Mouse (Mus musculus): ENCODE data around the gene Lca5l. TPM values are rescaled to one million over a fixed set of nuclear protein-coding genes. Genes with fewer than 3 reads are reported as not detected.

Lca5l gene
- total and polyA plus RNA-seq, 3 experiments: 0.16 to 0.60 TPM; not detected in 1

DNA sequence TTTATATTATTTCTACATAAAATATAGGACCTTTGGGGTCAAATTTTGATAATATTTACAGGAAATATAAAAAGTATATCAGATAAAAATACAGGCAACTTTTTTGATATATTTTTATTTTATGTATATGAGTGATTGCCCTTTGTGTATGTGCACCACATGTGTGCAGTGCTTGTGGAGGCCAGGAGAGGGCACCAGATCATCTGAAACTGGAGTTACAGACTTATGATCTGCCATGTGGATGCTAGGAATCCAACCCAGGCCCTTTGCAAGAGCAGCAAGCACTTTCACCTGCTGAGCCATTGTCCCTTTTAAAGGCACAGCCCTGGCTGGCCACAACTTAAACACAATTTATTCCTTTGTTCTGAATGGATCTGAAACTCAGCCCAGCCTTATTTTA lies 12.9 kb downstream of the Lca5l start:
- H3K4me1 ChIP-seq (ENCODE audit: insufficient read depth, low read depth, low read length): no peaks in the 10 kb centered on the region
- no peaks in the 10 kb centered on the region for H3K36me3 ChIP-seq (replicated peaks)
- no peak for ATAC-seq (ENCODE audit: extremely low read depth, insufficient number of reproducible peaks, low FRiP score, poor library complexity, severe bottlenecking)
- DNase-seq (ENCODE audit: low spot score): no peak
- peaks cover 2% of the 10 kb centered on the region; the same call in 1 of the 2 replicates for H3K9me3 ChIP-seq (replicated peaks)
- TF ChIP-seq TAL1 (conservative IDR thresholded peaks at IDR 0.05; ENCODE audit: low read depth, low read length): no peak
- TF ChIP-seq GATA1 (IDR thresholded peaks at IDR 0.05; ENCODE audit: borderline replicate concordance, low read length): no peak
- no peak for TF ChIP-seq CTCF (IDR thresholded peaks at IDR 0.05; ENCODE audit: low read depth, low read length)
- H3K4me3 ChIP-seq (ENCODE audit: low read depth, low read length): no peak overlapping the region
- H3K27me3 ChIP-seq (ENCODE audit: insufficient read depth, low read length): peaks cover 7% of the 10 kb centered on the region

DNA sequence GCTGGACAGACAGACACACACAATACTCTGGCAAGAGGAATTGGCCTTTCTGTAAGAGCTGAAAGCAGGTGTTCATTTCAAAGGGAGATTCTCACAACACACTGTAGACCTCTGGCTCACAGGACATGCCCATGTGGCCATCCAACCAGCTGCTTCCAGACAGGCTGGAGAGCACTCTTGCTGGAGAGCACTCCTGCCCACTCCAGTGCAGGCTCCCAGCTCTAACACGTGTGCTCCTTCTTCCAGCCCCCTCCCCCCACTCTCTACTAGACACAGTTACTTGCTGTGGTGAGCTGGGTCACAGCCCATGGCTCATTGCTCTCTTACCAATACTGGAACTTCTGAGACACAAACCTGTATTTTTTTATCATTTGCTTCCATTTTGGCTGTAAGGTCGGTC lies 16.7 kb downstream of the Lca5l start:
- Histone ChIP-seq H3K36me3 (replicated peaks) (no peaks in the 10 kb centered on the region), H3K9me3 (replicated peaks) (peaks cover 2% of the 10 kb centered on the region; the same call in 1 of the 2 replicates), H3K4me3 (ENCODE audit: low read depth, low read length) (no peak overlapping the region), H3K27me3 (ENCODE audit: insufficient read depth, low read length) (no peaks in the 10 kb centered on the region), H3K4me1 (ENCODE audit: insufficient read depth, low read depth, low read length) (no peaks in the 10 kb centered on the region)
- no peak for ATAC-seq (ENCODE audit: extremely low read depth, insufficient number of reproducible peaks, low FRiP score, poor library complexity, severe bottlenecking)
- TF ChIP-seq GATA2 (IDR thresholded peaks at IDR 0.05; ENCODE audit: borderline replicate concordance, low read depth, low read length): no peak
- TF ChIP-seq TAL1 (conservative IDR thresholded peaks at IDR 0.05; ENCODE audit: low read depth, low read length): no peak
- TF ChIP-seq GATA1 (IDR thresholded peaks at IDR 0.05; ENCODE audit: borderline replicate concordance, low read length): no peak
- TF ChIP-seq POLR2AphosphoS5 (IDR thresholded peaks at IDR 0.05; ENCODE audit: insufficient replicate concordance, low read depth, low read length): no peak
- no peak for TF ChIP-seq CTCF (IDR thresholded peaks at IDR 0.05; ENCODE audit: low read depth, low read length)
- DNase-seq (ENCODE audit: low spot score): no peak

DNA sequence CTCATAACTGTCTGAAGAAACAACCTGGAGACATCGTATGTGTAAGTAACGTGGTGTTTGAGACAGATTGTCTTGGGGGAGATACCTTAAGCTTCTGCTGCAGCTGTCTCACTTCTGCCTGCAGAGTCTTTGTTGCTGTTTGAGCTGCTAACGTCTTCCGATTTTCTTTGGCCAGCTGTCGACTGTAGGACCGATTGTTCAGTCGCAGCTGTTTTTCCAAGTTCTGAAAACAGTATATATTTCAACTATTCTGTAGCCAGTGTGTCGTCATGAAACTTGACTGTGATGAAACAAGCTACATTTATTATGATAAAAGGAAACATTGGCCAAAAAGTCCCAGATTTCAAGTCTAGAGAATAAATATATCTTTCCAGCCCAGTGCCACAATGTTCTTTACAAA lies 18.4 kb downstream of the Lca5l start:
- TF ChIP-seq GATA1 (IDR thresholded peaks at IDR 0.05; ENCODE audit: borderline replicate concordance, low read length): no peak
- no peak for TF ChIP-seq GATA2 (IDR thresholded peaks at IDR 0.05; ENCODE audit: borderline replicate concordance, low read depth, low read length)
- TF ChIP-seq TAL1 (conservative IDR thresholded peaks at IDR 0.05; ENCODE audit: low read depth, low read length): no peak
- no peak for TF ChIP-seq CTCF (IDR thresholded peaks at IDR 0.05; ENCODE audit: low read depth, low read length)
- TF ChIP-seq POLR2AphosphoS5 (IDR thresholded peaks at IDR 0.05; ENCODE audit: insufficient replicate concordance, low read depth, low read length): no peak
- no peaks in the 10 kb centered on the region for H3K4me1 ChIP-seq (ENCODE audit: insufficient read depth, low read depth, low read length)
- ATAC-seq (ENCODE audit: extremely low read depth, insufficient number of reproducible peaks, low FRiP score, poor library complexity, severe bottlenecking): no peak
- no peak overlapping the region for H3K4me3 ChIP-seq (ENCODE audit: low read depth, low read length)
- no peak for DNase-seq (ENCODE audit: low spot score)
- no peaks in the 10 kb centered on the region for H3K9me3 ChIP-seq (replicated peaks)
- no peaks in the 10 kb centered on the region for H3K36me3 ChIP-seq (replicated peaks)
- H3K27me3 ChIP-seq (ENCODE audit: insufficient read depth, low read length): no peaks in the 10 kb centered on the region

- no peaks in the 10 kb centered on the region for H3K36me3 ChIP-seq (replicated peaks)
- TF ChIP-seq POLR2AphosphoS5 (IDR thresholded peaks at IDR 0.05; ENCODE audit: insufficient replicate concordance, low read depth, low read length) (no peak), GATA2 (IDR thresholded peaks at IDR 0.05; ENCODE audit: borderline replicate concordance, low read depth, low read length) (no peak), CTCF (IDR thresholded peaks at IDR 0.05; ENCODE audit: low read depth, low read length) (no peak), TAL1 (conservative IDR thresholded peaks at IDR 0.05; ENCODE audit: low read depth, low read length) (no peak), GATA1 (IDR thresholded peaks at IDR 0.05; ENCODE audit: borderline replicate concordance, low read length) (no peak)
- ATAC-seq (ENCODE audit: extremely low read depth, insufficient number of reproducible peaks, low FRiP score, poor library complexity, severe bottlenecking) (no peak), DNase-seq (ENCODE audit: low spot score) (no peak)
- H3K4me1 ChIP-seq (ENCODE audit: insufficient read depth, low read depth, low read length): no peaks in the 10 kb centered on the region
- no peaks in the 10 kb centered on the region for H3K9me3 ChIP-seq (replicated peaks)
- no peaks in the 10 kb centered on the region for H3K27me3 ChIP-seq (ENCODE audit: insufficient read depth, low read length)
- no peak overlapping the region for H3K4me3 ChIP-seq (ENCODE audit: low read depth, low read length)
These were observed 23.2 kb downstream of the Lca5l start for GRCm38 (mm10) chr16:96168837-96169236.

GRCm38 (mm10) chr16:96165723-96166264 lies 26.3 kb downstream of the Lca5l start:
- TF ChIP-seq GATA2 (IDR thresholded peaks at IDR 0.05; ENCODE audit: borderline replicate concordance, low read depth, low read length): no peak
- TF ChIP-seq GATA1 (IDR thresholded peaks at IDR 0.05; ENCODE audit: borderline replicate concordance, low read length): no peak
- TF ChIP-seq TAL1 (conservative IDR thresholded peaks at IDR 0.05; ENCODE audit: low read depth, low read length): no peak
- DNase-seq (ENCODE audit: low spot score) (no peak), ATAC-seq (ENCODE audit: extremely low read depth, insufficient number of reproducible peaks, low FRiP score, poor library complexity, severe bottlenecking) (no peak)
- peaks cover 3% of the 10 kb centered on the region for H3K36me3 ChIP-seq (replicated peaks)
- no peak overlapping the region for H3K4me3 ChIP-seq (ENCODE audit: low read depth, low read length)
- H3K9me3 ChIP-seq (replicated peaks): no peaks in the 10 kb centered on the region
- no peaks in the 10 kb centered on the region for H3K4me1 ChIP-seq (ENCODE audit: insufficient read depth, low read depth, low read length)
- H3K27me3 ChIP-seq (ENCODE audit: insufficient read depth, low read length): no peaks in the 10 kb centered on the region

GRCm38 (mm10) chr16:96161336-96161735 lies 30.7 kb downstream of the Lca5l start:
- Histone ChIP-seq H3K4me1 (ENCODE audit: insufficient read depth, low read depth, low read length) (no peaks in the 10 kb centered on the region), H3K4me3 (ENCODE audit: low read depth, low read length) (no peak overlapping the region), H3K36me3 (replicated peaks) (peaks cover 41% of the 10 kb centered on the region), H3K9me3 (replicated peaks) (peaks cover 8% of the 10 kb centered on the region), H3K27me3 (ENCODE audit: insufficient read depth, low read length) (no peaks in the 10 kb centered on the region)
- no peak for DNase-seq (ENCODE audit: low spot score)
- ATAC-seq (ENCODE audit: extremely low read depth, insufficient number of reproducible peaks, low FRiP score, poor library complexity, severe bottlenecking): no peak
- TF ChIP-seq POLR2AphosphoS5 (IDR thresholded peaks at IDR 0.05; ENCODE audit: insufficient replicate concordance, low read depth, low read length): no peak
- TF ChIP-seq TAL1 (conservative IDR thresholded peaks at IDR 0.05; ENCODE audit: low read depth, low read length): no peak
- no peak for TF ChIP-seq GATA2 (IDR thresholded peaks at IDR 0.05; ENCODE audit: borderline replicate concordance, low read depth, low read length)
- TF ChIP-seq GATA1 (IDR thresholded peaks at IDR 0.05; ENCODE audit: borderline replicate concordance, low read length): no peak
- no peak for TF ChIP-seq CTCF (IDR thresholded peaks at IDR 0.05; ENCODE audit: low read depth, low read length)
